Mouse (Mus musculus) heart, embryonic 12.5 days (tissue): ENCODE results near the gene Rad51b. TPM values are rescaled to one million over a fixed set of nuclear protein-coding genes. Genes with fewer than 3 reads are reported as not detected.
A peak's percentile ranks its signal among the peaks of the same experiment; 100 is the strongest.

Source experiments
- ATAC-seq: fragments of 200-750 bp; cut with Nextera tagmentation; 2 replicates; pipeline ENCODE4 v1.8.0; 2017; ENCODE audit warnings: moderate TSS enrichment, moderate library complexity; ENCODE audit not compliant: insufficient number of reproducible peaks, low FRiP score
- H3K27ac ChIP-seq: fragments of 300-500 bp; sonication (generic); 2 replicates; pipeline ENCODE4 v1.5.1; 2016; ENCODE audit warnings: mild to moderate bottlenecking, moderate library complexity; ENCODE audit not compliant: poor library complexity, severe bottlenecking
- H3K27me3 ChIP-seq: fragments of 300-500 bp; sonication (generic); replicated peaks from 2 replicates; pipeline ENCODE4 v1.6.1; 2016; ENCODE audit warnings: mild to moderate bottlenecking, moderate library complexity
- H3K36me3 ChIP-seq: fragments of 300-500 bp; sonication (generic); 2 replicates; pipeline ENCODE4 v1.6.1; 2016; ENCODE audit warnings: mild to moderate bottlenecking, moderate library complexity
- H3K4me1 ChIP-seq: fragments of 300-500 bp; sonication (generic); replicated peaks from 2 replicates; pipeline ENCODE4 v1.6.1; 2016; ENCODE audit warnings: mild to moderate bottlenecking
- H3K4me2 ChIP-seq: fragments of 300-500 bp; sonication (generic); 2 replicates; pipeline ENCODE4 v1.6.1; 2016; ENCODE audit warnings: mild to moderate bottlenecking, moderate library complexity
- H3K4me3 ChIP-seq: fragments of 300-500 bp; sonication (generic); 2 replicates; pipeline ENCODE4 v1.5.1; 2016; ENCODE audit warnings: mild to moderate bottlenecking
- H3K9ac ChIP-seq: fragments of 300-500 bp; sonication (generic); 2 replicates; pipeline ENCODE4 v1.6.1; 2016; ENCODE audit warnings: mild to moderate bottlenecking, moderate library complexity
- H3K9me3 ChIP-seq: fragments of 300-500 bp; sonication (generic); replicated peaks from 2 replicates; pipeline ENCODE4 v1.6.1; 2016; ENCODE audit warnings: mild to moderate bottlenecking, moderate library complexity
- WGBS: fragments of 180-500 bp; shearing (Covaris S2); methylation state at CpG from one replicate; pipeline ENCODE4 v1.1.7; 2016; 5-methylcytosine and 5-hydroxymethylcytosine counted together
- polyA plus RNA-seq: library from polyadenylated mRNA; unstranded; fragments of >200 nt; fragmentation: Nextera tagmentation; extraction: Ambion mirVana; gene quantifications from 2 replicates; pipeline ENCODE4 v1.2.1, GENCODE M21; 2016

Rad51b gene
- polyA plus RNA-seq, 1 experiment from 2014 or later = 4.6 TPM

GRCm38 (mm10) chr12:79641570-79642285 lies 344.6 kb downstream of the Rad51b start:
- no peak overlapping the region for H3K27ac ChIP-seq
- H3K4me2 ChIP-seq = no peak overlapping the region
- H3K27me3 ChIP-seq = no peaks in the 10 kb centered on the region
- H3K9ac ChIP-seq = no peak overlapping the region
- WGBS = 57% methylated on average over 7 of the region's 7 CpGs
- H3K36me3 ChIP-seq = no peaks in the 10 kb centered on the region
- no peaks in the 10 kb centered on the region for H3K9me3 ChIP-seq
- no peak overlapping the region for H3K4me3 ChIP-seq
- peaks cover 10% of the 10 kb centered on the region for H3K4me1 ChIP-seq
- no peak for ATAC-seq

GRCm38 (mm10) chr12:79642715-79643114 lies 345.6 kb downstream of the Rad51b start:
- H3K4me1 ChIP-seq = peaks cover 10% of the 10 kb centered on the region
- H3K27ac ChIP-seq = no peak overlapping the region
- 89% methylated on average over 5 of the region's 5 CpGs for WGBS

GRCm38 (mm10) chr12:79645656-79646055 lies 348.6 kb downstream of the Rad51b start:
- Histone ChIP-seq H3K27ac (no peak overlapping the region), H3K27me3 (no peaks in the 10 kb centered on the region), H3K4me3 (no peak overlapping the region), H3K9ac (no peak overlapping the region), H3K36me3 (no peaks in the 10 kb centered on the region), H3K9me3 (no peaks in the 10 kb centered on the region), H3K4me1 (peaks cover 14% of the 10 kb centered on the region), H3K4me2 (no peak overlapping the region)
- 50% methylated on average over 4 of the region's 4 CpGs for WGBS
- ATAC-seq = no peak

More at GRCm38 (mm10) chr12:79642715-79643114, 345.6 kb downstream of the Rad51b start:
- Histone ChIP-seq H3K4me3 (no peak overlapping the region), H3K27me3 (no peaks in the 10 kb centered on the region), H3K9me3 (no peaks in the 10 kb centered on the region), H3K4me2 (no peak overlapping the region), H3K9ac (no peak overlapping the region), H3K36me3 (no peaks in the 10 kb centered on the region)
- no peak for ATAC-seq

GRCm38 (mm10) chr12:79646646-79647164 lies 349.6 kb downstream of the Rad51b start:
- Histone ChIP-seq H3K27ac (no peak overlapping the region), H3K27me3 (no peaks in the 10 kb centered on the region), H3K4me3 (no peak overlapping the region), H3K9me3 (no peaks in the 10 kb centered on the region), H3K36me3 (no peaks in the 10 kb centered on the region), H3K9ac (no peak overlapping the region), H3K4me1 (peaks cover 14% of the 10 kb centered on the region), H3K4me2 (no peak overlapping the region)
- 68% methylated on average over 9 of the region's 9 CpGs for WGBS
- no peak for ATAC-seq

GRCm38 (mm10) chr12:79647382-79647781 lies 350.3 kb downstream of the Rad51b start:
- Histone ChIP-seq H3K36me3 (no peaks in the 10 kb centered on the region), H3K9me3 (no peaks in the 10 kb centered on the region), H3K4me2 (no peak overlapping the region), H3K27me3 (no peaks in the 10 kb centered on the region), H3K4me3 (no peak overlapping the region), H3K9ac (no peak overlapping the region), H3K27ac (no peak overlapping the region), H3K4me1 (peaks cover 19% of the 10 kb centered on the region)
- ATAC-seq = no peak
- WGBS = 81% methylated on average over 6 of the region's 6 CpGs

- WGBS = 77% methylated on average over 5 of the region's 5 CpGs
- Histone ChIP-seq H3K9ac (no peak overlapping the region), H3K4me1 (peaks cover 20% of the 10 kb centered on the region), H3K9me3 (no peaks in the 10 kb centered on the region), H3K27ac (no peak overlapping the region), H3K4me2 (no peak overlapping the region), H3K36me3 (no peaks in the 10 kb centered on the region), H3K27me3 (no peaks in the 10 kb centered on the region), H3K4me3 (no peak overlapping the region)
- no peak for ATAC-seq
These were observed 350.9 kb downstream of the Rad51b start for GRCm38 (mm10) chr12:79647976-79648375.

- H3K27me3 ChIP-seq = no peaks in the 10 kb centered on the region
- no peak for ATAC-seq
- H3K27ac ChIP-seq = no peak overlapping the region
- H3K9me3 ChIP-seq = no peaks in the 10 kb centered on the region
- H3K36me3 ChIP-seq = no peaks in the 10 kb centered on the region
- 72% methylated on average over 6 of the region's 7 CpGs for WGBS
- H3K4me3 ChIP-seq = no peak overlapping the region
- no peak overlapping the region for H3K4me2 ChIP-seq
- peaks cover 20% of the 10 kb centered on the region for H3K4me1 ChIP-seq
- H3K9ac ChIP-seq = no peak overlapping the region
These were observed 352.0 kb downstream of the Rad51b start for GRCm38 (mm10) chr12:79648812-79649700.

- no peak overlapping the region for H3K4me2 ChIP-seq
- H3K27me3 ChIP-seq = no peaks in the 10 kb centered on the region
- H3K9ac ChIP-seq = no peak overlapping the region
- ATAC-seq = no peak
- peaks cover 20% of the 10 kb centered on the region for H3K4me1 ChIP-seq
- no peaks in the 10 kb centered on the region for H3K36me3 ChIP-seq
- no peak overlapping the region for H3K4me3 ChIP-seq
- no peak overlapping the region for H3K27ac ChIP-seq
- no peaks in the 10 kb centered on the region for H3K9me3 ChIP-seq
These were observed 352.7 kb downstream of the Rad51b start for GRCm38 (mm10) chr12:79649796-79650195.

- no peak overlapping the region for H3K4me3 ChIP-seq
- no peak overlapping the region for H3K9ac ChIP-seq
- H3K36me3 ChIP-seq = no peaks in the 10 kb centered on the region
- no peaks in the 10 kb centered on the region for H3K9me3 ChIP-seq
- WGBS = 92% methylated on average over 5 of the region's 5 CpGs
- no peak overlapping the region for H3K4me2 ChIP-seq
- no peak overlapping the region for H3K27ac ChIP-seq
- H3K27me3 ChIP-seq = no peaks in the 10 kb centered on the region
- H3K4me1 ChIP-seq = peaks cover 16% of the 10 kb centered on the region; the same call in 1 of the 2 replicates
- no peak for ATAC-seq
These were observed 358.1 kb downstream of the Rad51b start for GRCm38 (mm10) chr12:79655138-79655537.

- Histone ChIP-seq H3K4me2 (no peak overlapping the region), H3K9me3 (no peaks in the 10 kb centered on the region), H3K27ac (no peak overlapping the region), H3K27me3 (no peaks in the 10 kb centered on the region), H3K36me3 (no peaks in the 10 kb centered on the region), H3K4me1 (peaks cover 25% of the 10 kb centered on the region), H3K4me3 (no peak overlapping the region), H3K9ac (no peak overlapping the region)
- ATAC-seq = no peak
- WGBS = 75% methylated on average over 3 of the region's 3 CpGs
These were observed 361.8 kb downstream of the Rad51b start for GRCm38 (mm10) chr12:79658861-79659260.

GRCm38 (mm10) chr12:79661270-79661669 lies 364.2 kb downstream of the Rad51b start:
- Histone ChIP-seq H3K4me1 (peaks cover 25% of the 10 kb centered on the region), H3K27me3 (no peaks in the 10 kb centered on the region), H3K27ac (peak overlapping the region; percentile 58), H3K9ac (no peak overlapping the region), H3K9me3 (no peaks in the 10 kb centered on the region), H3K4me3 (no peak overlapping the region), H3K36me3 (no peaks in the 10 kb centered on the region), H3K4me2 (0 out of 2 replicates have a peak overlapping the region, but pooled peaks have one; percentile 11)
- ATAC-seq = peak; percentile 55; the same call in 1 of the 2 replicates
- 12% methylated on average over 2 of the region's 2 CpGs for WGBS
